Mouse (Mus musculus): Measurements from ENCODE around the gene Rin2.

DNA sequence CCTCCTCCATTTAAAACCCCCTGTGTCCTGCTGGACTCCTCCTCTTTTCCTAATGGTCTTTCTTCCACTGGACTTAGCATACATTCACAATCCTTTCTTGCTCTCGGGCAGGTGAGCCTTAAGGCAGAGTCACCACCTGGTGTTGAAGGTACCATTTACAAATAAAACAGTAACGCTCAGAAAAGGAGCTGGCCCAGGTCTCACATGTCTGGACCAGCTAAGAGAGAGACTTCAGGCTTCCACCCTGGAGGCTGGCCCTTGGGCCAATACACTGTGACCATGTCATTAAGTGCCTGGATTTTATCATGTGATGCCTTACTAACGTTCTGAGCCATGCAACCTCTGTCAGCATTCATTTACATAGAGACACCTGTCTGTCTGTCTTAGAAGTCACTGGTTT is 165.3 kb downstream of the Rin2 start:
- no peak for TF ChIP-seq CTCF (IDR thresholded peaks at IDR 0.05; ENCODE audit: extremely low read depth, insufficient read length, insufficient replicate concordance, low read depth, low read length)
- TF ChIP-seq POLR2A (IDR thresholded peaks at IDR 0.05; ENCODE audit: low read depth, low read length): no peak

Data from small intestine, adult 2 months (tissue).